Mouse (Mus musculus): Measurements from ENCODE around the gene Kctd2.

GRCm38 (mm10) chr11:115400126-115400525 lies 19.8 kb upstream of the Kctd2 start:
- TF ChIP-seq CTCF (conservative IDR thresholded peaks at IDR 0.05; ENCODE audit: insufficient read depth, insufficient read length, low read depth, low read length), result no peak
- no peak for TF ChIP-seq POLR2A (IDR thresholded peaks at IDR 0.05; ENCODE audit: low read depth, low read length)
